In the genomic region with DNA sequence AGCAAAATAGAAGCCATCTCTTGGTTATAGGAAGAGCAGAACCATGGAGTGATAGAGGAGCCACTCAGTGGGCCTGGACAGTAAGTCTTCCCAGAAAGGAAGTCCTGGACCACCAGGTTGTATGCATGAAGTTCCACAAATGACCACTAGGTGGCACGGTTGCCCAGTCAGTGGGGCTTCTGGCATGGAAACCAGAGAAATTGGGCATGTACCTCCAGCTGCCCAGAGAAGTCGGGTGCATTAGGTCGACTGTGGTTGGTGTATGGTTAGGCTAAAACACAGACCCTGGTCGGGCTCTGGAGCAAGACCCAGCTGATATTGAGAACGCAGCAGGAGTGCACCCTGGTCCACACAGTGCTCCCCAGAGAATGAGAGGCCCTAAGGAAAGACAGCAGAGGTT, we compare ENCODE assay signal across 7 mouse cellular contexts. TPM values are rescaled to one million over a fixed set of nuclear protein-coding genes. Genes with fewer than 3 reads are reported as not detected.
DNase-seq lines count a peak whose midpoint lies in the region; ATAC-seq and TF ChIP-seq lines count a peak whose summit lies in the region.

No protein-coding gene starts in this region.

- no peak for TF ChIP-seq POLR2A in cortical plate, adult 2 months (IDR thresholded peaks at IDR 0.05; ENCODE audit: extremely low read depth, insufficient read depth, low read length)

- no peaks in the 10 kb centered on the region for H3K4me1 ChIP-seq in cortical plate, adult 2 months (ENCODE audit: control insufficient read depth, insufficient read depth, low read length)
- H3K4me1 ChIP-seq in intestine, postnatal 0 days (replicated peaks; ENCODE audit: control insufficient read depth, insufficient read depth, low read length): no peaks in the 10 kb centered on the region
- H3K4me1 ChIP-seq in midbrain, embryonic 13.5 days (replicated peaks): peaks cover 10% of the 10 kb centered on the region

- H3K4me2 ChIP-seq in intestine, postnatal 0 days (replicated peaks; ENCODE audit: low read depth): no peak overlapping the region
- no peak overlapping the region for H3K4me2 ChIP-seq in midbrain, embryonic 13.5 days (replicated peaks)

- H3K36me3 ChIP-seq in intestine, postnatal 0 days (ENCODE audit: control insufficient read depth, insufficient read depth): no peaks in the 10 kb centered on the region
- H3K36me3 ChIP-seq in midbrain, embryonic 13.5 days: no peaks in the 10 kb centered on the region

- H3K27ac ChIP-seq in cortical plate, adult 2 months (ENCODE audit: insufficient read depth, low read length): no peak overlapping the region
- no peak overlapping the region for H3K27ac ChIP-seq in intestine, postnatal 0 days (ENCODE audit: low read depth, low read length)
- no peak overlapping the region for H3K27ac ChIP-seq in midbrain, embryonic 13.5 days

- peak; percentile 80 for DNase-seq in adrenal gland, adult 2 months
- peak; percentile 87 for DNase-seq in gastrocnemius, postnatal 10 days
- DNase-seq in left cerebral cortex, postnatal 36 days (ENCODE audit: low spot score in 2 of 2): peak; percentile 74 to 76
- DNase-seq in skeletal muscle tissue, adult 2 months (ENCODE audit: low read depth, low spot score): peak; percentile 70

- WGBS in intestine, postnatal 0 days: 3% methylated on average over 5 of the region's 5 CpGs
- 4% methylated on average over 5 of the region's 5 CpGs for WGBS in midbrain, embryonic 13.5 days

- H3K4me3 ChIP-seq in cortical plate, adult 2 months (ENCODE audit: insufficient read depth, low read length): no peak overlapping the region
- no peak overlapping the region for H3K4me3 ChIP-seq in intestine, postnatal 0 days (ENCODE audit: low read depth, low read length)
- no peak overlapping the region for H3K4me3 ChIP-seq in midbrain, embryonic 13.5 days (replicated peaks)

- 0 out of 2 replicates have a peak, but pooled peaks have one; percentile 14 for ATAC-seq in intestine, postnatal 0 days
- peak; percentile 73 for ATAC-seq in midbrain, embryonic 13.5 days

- H3K27me3 ChIP-seq in intestine, postnatal 0 days (replicated peaks; ENCODE audit: control insufficient read depth, insufficient read depth, low read length): no peaks in the 10 kb centered on the region
- H3K27me3 ChIP-seq in midbrain, embryonic 13.5 days: no peaks in the 10 kb centered on the region

- H3K9me3 ChIP-seq in intestine, postnatal 0 days (ENCODE audit: control insufficient read depth): no peaks in the 10 kb centered on the region
- no peaks in the 10 kb centered on the region for H3K9me3 ChIP-seq in midbrain, embryonic 13.5 days

- TF ChIP-seq CTCF in cortical plate, adult 2 months (IDR thresholded peaks at IDR 0.05; ENCODE audit: extremely low read depth, insufficient read depth, low read length): peak; percentile 99
- TF ChIP-seq CTCF in intestine, postnatal 0 days (IDR thresholded peaks at IDR 0.05; ENCODE audit: low read depth): peak; percentile 98

- intact Hi-C loops in left cerebral cortex, postnatal 36 days (cut with DNase I): loop anchor here (1.0 to 10.0 kb wide), 4 partner anchors 161 to 541 kb away; partner anchors contain the start of gene Zc3h7a

- no peak overlapping the region for H3K9ac ChIP-seq in intestine, postnatal 0 days (ENCODE audit: low read depth, low read length)
- no peak overlapping the region for H3K9ac ChIP-seq in midbrain, embryonic 13.5 days (replicated peaks)

RNA-seq across cellular contexts. Expression of gene Rmi2, which starts 38.8 kb away (rescaled TPM):
- under 1 TPM; 0.38 to 0.46 TPM for total RNA-seq in adrenal gland, adult 2 months (2021)
- polyA plus RNA-seq in adrenal gland, adult 2 months (2012; rRNA removed): 0.77 and 1.3 TPM in 2 replicates
- polyA plus RNA-seq in cortical plate, adult 2 months (2012; rRNA removed): 0.25 and 0.29 TPM in 2 replicates
- total RNA-seq in gastrocnemius, postnatal 10 days (2021): 1 to 10 TPM; 1.6 TPM
- 0.53 and 0.88 TPM in 2 replicates for polyA plus RNA-seq in intestine, postnatal 0 days (2015; fragmentation: Nextera tagmentation; extraction: Ambion mirVana)
- under 1 TPM; 0.18 to 0.25 TPM for total RNA-seq in left cerebral cortex, postnatal 36 days (2021)
- 0.68 and 1.0 TPM in 2 replicates for polyA plus RNA-seq in midbrain, embryonic 13.5 days (2015; fragmentation: Nextera tagmentation; extraction: Ambion mirVana)
